Mouse (Mus musculus) midbrain, embryonic 14.5 days (tissue): ENCODE measurements at regions not wholly inside any gene's neighbourhood (a gene's known extent, or its start where the extent isn't known, plus 50 kb on each side); places are given as distances from the start of the nearest gene placed in this dataset.

Source experiments
- ATAC-seq: fragments of 200-750 bp; cut with Nextera tagmentation; 2 replicates; pipeline ENCODE4 v1.8.0; 2017; ENCODE audit warnings: moderate number of reproducible peaks, moderate library complexity; ENCODE audit not compliant: low FRiP score, low TSS enrichment
- DNase-seq: peaks from one replicate; pipeline ENCODE4 v3.0.0-alpha.2; 2015
- H3K27ac ChIP-seq: fragments of 300-500 bp; sonication (generic); replicated peaks from 2 replicates; pipeline ENCODE4 v1.5.1; 2014; ENCODE audit warnings: mild to moderate bottlenecking, low read depth, low read length, moderate library complexity
- H3K27me3 ChIP-seq: fragments of 300-500 bp; sonication (generic); 2 replicates; pipeline ENCODE4 v1.6.1; 2014; ENCODE audit warnings: low read length, control low read depth, mixed read lengths; ENCODE audit not compliant: control insufficient read depth, insufficient read depth
- H3K36me3 ChIP-seq: fragments of 300-500 bp; sonication (generic); 2 replicates; pipeline ENCODE4 v1.6.1; 2014; ENCODE audit warnings: low read length, control low read depth; ENCODE audit not compliant: control insufficient read depth, insufficient read depth
- H3K4me1 ChIP-seq: fragments of 300-500 bp; sonication (generic); 2 replicates; pipeline ENCODE4 v1.6.1; 2014; ENCODE audit warnings: mild to moderate bottlenecking, antibody characterized with exemption, low read length, control low read depth; ENCODE audit not compliant: control insufficient read depth, insufficient read depth
- H3K4me2 ChIP-seq: fragments of 300-500 bp; sonication (generic); 2 replicates; pipeline ENCODE4 v1.6.1; 2014; ENCODE audit warnings: mild to moderate bottlenecking, low read length, moderate library complexity
- H3K4me3 ChIP-seq: fragments of 300-500 bp; sonication (generic); replicated peaks from 2 replicates; pipeline ENCODE4 v1.5.1; 2014; ENCODE audit warnings: low read depth, low read length
- H3K9ac ChIP-seq: fragments of 300-500 bp; sonication (generic); replicated peaks from 2 replicates; pipeline ENCODE4 v1.6.1; 2014; ENCODE audit warnings: mild to moderate bottlenecking, low read length, moderate library complexity
- H3K9me3 ChIP-seq: fragments of 300-500 bp; sonication (generic); 2 replicates; pipeline ENCODE4 v1.6.1; 2016; ENCODE audit warnings: low read length, control low read depth, mixed read lengths; ENCODE audit not compliant: control insufficient read depth
- WGBS: fragments of 180-500 bp; shearing (Covaris S2); extraction: QIAGEN DNeasy Blood & Tissue Kit; methylation state at CpG from one replicate; pipeline ENCODE4 v1.1.7; 2014; 5-methylcytosine and 5-hydroxymethylcytosine counted together

DNA sequence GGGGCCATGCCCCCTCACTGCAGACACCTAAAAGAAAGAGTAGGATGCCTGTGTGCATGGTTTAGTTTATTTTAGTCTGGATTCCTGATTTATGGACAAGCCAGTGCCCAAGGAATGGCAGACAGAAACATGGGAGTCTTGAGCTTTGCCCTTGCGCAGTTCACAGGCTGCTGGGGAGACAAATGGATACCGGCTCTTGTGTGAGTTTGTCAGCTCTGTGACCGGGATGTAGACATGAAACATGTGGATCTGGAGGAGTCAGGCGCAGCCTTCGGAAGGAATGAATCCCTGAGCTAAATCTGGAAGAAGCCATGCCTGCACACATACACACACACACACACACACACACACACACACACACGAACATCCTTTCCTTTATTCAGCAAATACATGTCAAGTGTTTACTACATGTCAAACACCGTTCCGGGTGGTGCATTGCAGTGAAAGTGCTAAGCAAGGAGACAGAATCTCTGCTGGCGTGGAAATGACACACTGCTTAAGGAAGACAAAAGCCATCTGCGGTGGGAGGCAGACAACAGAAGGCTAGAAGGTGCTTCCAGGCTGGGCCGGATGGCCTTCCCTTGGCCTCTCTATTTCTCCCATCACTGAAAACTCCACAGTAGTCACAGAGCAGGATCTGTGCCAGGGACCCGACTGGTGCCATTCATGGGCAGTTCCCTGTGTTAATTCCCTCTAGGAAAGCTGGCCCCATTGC is 144.0 kb downstream of the Kit start:
- ATAC-seq (no peak), DNase-seq (no peak)
- Histone ChIP-seq H3K4me3 (no peak overlapping the region), H3K27me3 (no peaks in the 10 kb centered on the region), H3K9ac (no peak overlapping the region), H3K4me2 (no peak overlapping the region), H3K4me1 (peaks cover 10% of the 10 kb centered on the region; the same call in 1 of the 2 replicates), H3K36me3 (no peaks in the 10 kb centered on the region), H3K9me3 (no peaks in the 10 kb centered on the region), H3K27ac (no peak overlapping the region)
- 72% methylated on average over 12 of the region's 12 CpGs for WGBS
